Mouse (Mus musculus): ENCODE data around the gene Mtmr12.
A peak's percentile ranks its signal among the peaks of the same experiment; 100 is the strongest.

Mtmr12 gene

GRCm38 (mm10) chr15:12217849-12218248 is 13.0 kb downstream of the Mtmr12 start:
- 0 out of 2 replicates have a peak overlapping the region, but pooled peaks have one; percentile 3 for H3K4me3 ChIP-seq (replicated peaks; ENCODE audit: low read length)
- peaks cover 37% of the 10 kb centered on the region for H3K36me3 ChIP-seq (ENCODE audit: insufficient read depth, low read length)
- TF ChIP-seq CTCF (conservative IDR thresholded peaks at IDR 0.05; ENCODE audit: low read length) (no peak), POU5F1 (IDR thresholded peaks at IDR 0.05; ENCODE audit: borderline replicate concordance, low read length) (no peak), NANOG (IDR thresholded peaks at IDR 0.05; ENCODE audit: borderline replicate concordance, low read length) (peak; percentile 41; the same call in 1 of the 2 replicates)
- H3K4me1 ChIP-seq (replicated peaks; ENCODE audit: low read depth, low read length): peaks cover 99% of the 10 kb centered on the region
- no peaks in the 10 kb centered on the region for H3K27me3 ChIP-seq (ENCODE audit: insufficient read depth, low read length)
- H3K9me3 ChIP-seq (ENCODE audit: low read length): no peaks in the 10 kb centered on the region

GRCm38 (mm10) chr15:12218583-12219382 is 14.0 kb downstream of the Mtmr12 start:
- H3K36me3 ChIP-seq (ENCODE audit: insufficient read depth, low read length): peaks cover 37% of the 10 kb centered on the region
- TF ChIP-seq NANOG (IDR thresholded peaks at IDR 0.05; ENCODE audit: borderline replicate concordance, low read length): no peak
- no peak for TF ChIP-seq POU5F1 (IDR thresholded peaks at IDR 0.05; ENCODE audit: borderline replicate concordance, low read length)
- no peak for TF ChIP-seq CTCF (conservative IDR thresholded peaks at IDR 0.05; ENCODE audit: low read length)
- no peak overlapping the region for H3K4me3 ChIP-seq (replicated peaks; ENCODE audit: low read length)
- no peaks in the 10 kb centered on the region for H3K27me3 ChIP-seq (ENCODE audit: insufficient read depth, low read length)
- no peaks in the 10 kb centered on the region for H3K9me3 ChIP-seq (ENCODE audit: low read length)
- H3K4me1 ChIP-seq (replicated peaks; ENCODE audit: low read depth, low read length): peaks cover 96% of the 10 kb centered on the region

GRCm38 (mm10) chr15:12221131-12221530 is 16.3 kb downstream of the Mtmr12 start:
- peaks cover 91% of the 10 kb centered on the region for H3K4me1 ChIP-seq (replicated peaks; ENCODE audit: low read depth, low read length)
- peaks cover 30% of the 10 kb centered on the region for H3K36me3 ChIP-seq (ENCODE audit: insufficient read depth, low read length)
- 0 out of 2 replicates have a peak overlapping the region, but pooled peaks have one; percentile 13 for H3K4me3 ChIP-seq (replicated peaks; ENCODE audit: low read length)
- no peaks in the 10 kb centered on the region for H3K27me3 ChIP-seq (ENCODE audit: insufficient read depth, low read length)
- TF ChIP-seq POU5F1 (IDR thresholded peaks at IDR 0.05; ENCODE audit: borderline replicate concordance, low read length): no peak
- no peak for TF ChIP-seq NANOG (IDR thresholded peaks at IDR 0.05; ENCODE audit: borderline replicate concordance, low read length)
- no peak for TF ChIP-seq CTCF (conservative IDR thresholded peaks at IDR 0.05; ENCODE audit: low read length)
- no peaks in the 10 kb centered on the region for H3K9me3 ChIP-seq (ENCODE audit: low read length)

GRCm38 (mm10) chr15:12222564-12223302 is 17.9 kb downstream of the Mtmr12 start:
- no peaks in the 10 kb centered on the region for H3K9me3 ChIP-seq (ENCODE audit: low read length)
- no peak overlapping the region for H3K4me3 ChIP-seq (replicated peaks; ENCODE audit: low read length)
- no peaks in the 10 kb centered on the region for H3K27me3 ChIP-seq (ENCODE audit: insufficient read depth, low read length)

GRCm38 (mm10) chr15:12223393-12223792 is 18.6 kb downstream of the Mtmr12 start:
- no peak for TF ChIP-seq POU5F1 (IDR thresholded peaks at IDR 0.05; ENCODE audit: borderline replicate concordance, low read length)
- TF ChIP-seq CTCF (conservative IDR thresholded peaks at IDR 0.05; ENCODE audit: low read length): no peak
- no peak for TF ChIP-seq NANOG (IDR thresholded peaks at IDR 0.05; ENCODE audit: borderline replicate concordance, low read length)
- Histone ChIP-seq H3K36me3 (ENCODE audit: insufficient read depth, low read length) (peaks cover 40% of the 10 kb centered on the region), H3K27me3 (ENCODE audit: insufficient read depth, low read length) (no peaks in the 10 kb centered on the region), H3K4me3 (replicated peaks; ENCODE audit: low read length) (no peak overlapping the region), H3K9me3 (ENCODE audit: low read length) (no peaks in the 10 kb centered on the region), H3K4me1 (replicated peaks; ENCODE audit: low read depth, low read length) (peaks cover 92% of the 10 kb centered on the region)

More at GRCm38 (mm10) chr15:12222564-12223302, 17.9 kb downstream of the Mtmr12 start:
- Histone ChIP-seq H3K36me3 (ENCODE audit: insufficient read depth, low read length) (peaks cover 36% of the 10 kb centered on the region), H3K4me1 (replicated peaks; ENCODE audit: low read depth, low read length) (peaks cover 92% of the 10 kb centered on the region)
- no peak for TF ChIP-seq NANOG (IDR thresholded peaks at IDR 0.05; ENCODE audit: borderline replicate concordance, low read length)
- TF ChIP-seq POU5F1 (IDR thresholded peaks at IDR 0.05; ENCODE audit: borderline replicate concordance, low read length): no peak
- TF ChIP-seq CTCF (conservative IDR thresholded peaks at IDR 0.05; ENCODE audit: low read length): no peak

- Histone ChIP-seq H3K4me3 (replicated peaks; ENCODE audit: low read length) (no peak overlapping the region), H3K27me3 (ENCODE audit: insufficient read depth, low read length) (no peaks in the 10 kb centered on the region), H3K4me1 (replicated peaks; ENCODE audit: low read depth, low read length) (peaks cover 89% of the 10 kb centered on the region), H3K36me3 (ENCODE audit: insufficient read depth, low read length) (peaks cover 36% of the 10 kb centered on the region), H3K9me3 (ENCODE audit: low read length) (no peaks in the 10 kb centered on the region)
- TF ChIP-seq POU5F1 (IDR thresholded peaks at IDR 0.05; ENCODE audit: borderline replicate concordance, low read length) (no peak), NANOG (IDR thresholded peaks at IDR 0.05; ENCODE audit: borderline replicate concordance, low read length) (no peak), CTCF (conservative IDR thresholded peaks at IDR 0.05; ENCODE audit: low read length) (no peak)
These were observed 19.4 kb downstream of the Mtmr12 start for GRCm38 (mm10) chr15:12224239-12224638.

GRCm38 (mm10) chr15:12225062-12225461 is 20.2 kb downstream of the Mtmr12 start:
- Histone ChIP-seq H3K9me3 (ENCODE audit: low read length) (no peaks in the 10 kb centered on the region), H3K27me3 (ENCODE audit: insufficient read depth, low read length) (no peaks in the 10 kb centered on the region), H3K4me1 (replicated peaks; ENCODE audit: low read depth, low read length) (peaks cover 89% of the 10 kb centered on the region), H3K4me3 (replicated peaks; ENCODE audit: low read length) (no peak overlapping the region), H3K36me3 (ENCODE audit: insufficient read depth, low read length) (peaks cover 33% of the 10 kb centered on the region)
- no peak for TF ChIP-seq CTCF (conservative IDR thresholded peaks at IDR 0.05; ENCODE audit: low read length)
- no peak for TF ChIP-seq POU5F1 (IDR thresholded peaks at IDR 0.05; ENCODE audit: borderline replicate concordance, low read length)
- TF ChIP-seq NANOG (IDR thresholded peaks at IDR 0.05; ENCODE audit: borderline replicate concordance, low read length): no peak

GRCm38 (mm10) chr15:12226908-12227307 is 22.1 kb downstream of the Mtmr12 start:
- TF ChIP-seq POU5F1 (IDR thresholded peaks at IDR 0.05; ENCODE audit: borderline replicate concordance, low read length) (no peak), CTCF (conservative IDR thresholded peaks at IDR 0.05; ENCODE audit: low read length) (no peak), NANOG (IDR thresholded peaks at IDR 0.05; ENCODE audit: borderline replicate concordance, low read length) (no peak)

More at GRCm38 (mm10) chr15:12226908-12227307, 22.1 kb downstream of the Mtmr12 start:
- Histone ChIP-seq H3K9me3 (ENCODE audit: low read length) (no peaks in the 10 kb centered on the region), H3K4me3 (replicated peaks; ENCODE audit: low read length) (no peak overlapping the region), H3K27me3 (ENCODE audit: insufficient read depth, low read length) (no peaks in the 10 kb centered on the region), H3K36me3 (ENCODE audit: insufficient read depth, low read length) (peaks cover 32% of the 10 kb centered on the region), H3K4me1 (replicated peaks; ENCODE audit: low read depth, low read length) (peaks cover 89% of the 10 kb centered on the region)

Measured in E14TG2a.4 (cell line).